Comparison of ENCODE assay signal across 28 mouse cellular contexts in the genomic region with DNA sequence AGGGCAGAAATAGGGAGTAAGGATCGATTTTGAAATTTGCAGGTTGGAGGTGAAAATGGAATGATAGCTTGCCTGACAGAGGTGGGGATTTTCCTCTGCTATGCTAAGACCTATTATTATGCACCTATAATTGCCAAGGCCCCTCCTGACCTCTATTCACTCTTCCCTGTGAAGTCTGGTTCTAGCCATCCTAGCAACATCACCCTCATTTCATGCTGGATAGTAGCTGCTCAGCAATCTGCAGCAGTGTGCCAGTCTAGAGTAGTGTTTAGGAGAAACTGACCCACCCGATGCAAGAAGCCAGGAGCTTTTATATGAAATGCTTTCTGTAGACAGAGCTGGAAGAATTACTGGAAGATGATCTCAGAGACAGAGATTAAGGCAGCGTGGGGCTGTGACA.
DNase-seq lines count a peak whose midpoint lies in the region; ATAC-seq and TF ChIP-seq lines count a peak whose summit lies in the region.
"Had no signal": no experiment of that assay in that cellular context is flagged by ENCODE, and none has a peak within 500 bp of the region (broad histone marks: within the 10 kb centered on the region; RNA-seq: fewer than 3 reads in every experiment).

No protein-coding gene starts in this region.

- peaks cover 7% of the 10 kb centered on the region; the same call in 1 of the 2 replicates for H3K4me1 ChIP-seq in forebrain, embryonic 11.5 days (replicated peaks; ENCODE audit: control insufficient read depth, insufficient read depth, low read length)
- peaks cover 15% of the 10 kb centered on the region; the same call in 1 of the 2 replicates for H3K4me1 ChIP-seq in forebrain, embryonic 13.5 days
- H3K4me1 ChIP-seq in forebrain, embryonic 14.5 days (ENCODE audit: control insufficient read depth, insufficient read depth, low read length): peaks cover 5% of the 10 kb centered on the region; the same call in 1 of the 2 replicates
- peaks cover 5% of the 10 kb centered on the region; the same call in 1 of the 2 replicates for H3K4me1 ChIP-seq in forebrain, postnatal 0 days (ENCODE audit: insufficient read depth)
- peaks cover 21% of the 10 kb centered on the region for H3K4me1 ChIP-seq in midbrain, embryonic 12.5 days
- no peaks in the 10 kb centered on the region for H3K4me1 ChIP-seq in midbrain, postnatal 0 days (ENCODE audit: insufficient read depth, low read length)
- peaks cover 11% of the 10 kb centered on the region; the same call in 1 of the 2 replicates for H3K4me1 ChIP-seq in midbrain, embryonic 14.5 days (ENCODE audit: control insufficient read depth, insufficient read depth, low read length)
- peaks cover 40% of the 10 kb centered on the region for H3K4me1 ChIP-seq in midbrain, embryonic 10.5 days
- H3K4me1 ChIP-seq: embryonic facial prominence, embryonic 13.5 days; embryonic facial prominence, embryonic 15.5 days had no signal

- H3K4me2 ChIP-seq in forebrain, embryonic 11.5 days (ENCODE audit: low read depth, low read length, severe bottlenecking): no peak overlapping the region
- H3K4me2 ChIP-seq in forebrain, embryonic 13.5 days: no peak overlapping the region
- no peak overlapping the region for H3K4me2 ChIP-seq in forebrain, embryonic 14.5 days (ENCODE audit: low read length)
- H3K4me2 ChIP-seq in forebrain, postnatal 0 days (ENCODE audit: low read depth): no peak overlapping the region
- no peak overlapping the region for H3K4me2 ChIP-seq in midbrain, embryonic 12.5 days (replicated peaks)
- no peak overlapping the region for H3K4me2 ChIP-seq in midbrain, postnatal 0 days (ENCODE audit: low read depth, low read length, poor library complexity, severe bottlenecking)
- H3K4me2 ChIP-seq in midbrain, embryonic 14.5 days (ENCODE audit: low read length): no peak overlapping the region
- H3K4me2 ChIP-seq: embryonic facial prominence, embryonic 13.5 days; embryonic facial prominence, embryonic 15.5 days had no signal

- 54% methylated on average over 3 of the region's 3 CpGs for WGBS in forebrain, embryonic 11.5 days
- WGBS in forebrain, embryonic 13.5 days: 27% methylated on average over 3 of the region's 3 CpGs
- WGBS in forebrain, embryonic 14.5 days: 28% methylated on average over 3 of the region's 3 CpGs
- 27% methylated on average over 3 of the region's 3 CpGs for WGBS in forebrain, postnatal 0 days
- WGBS in midbrain, embryonic 12.5 days: 51% methylated on average over 3 of the region's 3 CpGs
- WGBS in midbrain, postnatal 0 days: 43% methylated on average over 3 of the region's 3 CpGs
- 47% methylated on average over 3 of the region's 3 CpGs for WGBS in midbrain, embryonic 14.5 days
- 55% methylated on average over 3 of the region's 3 CpGs for WGBS in midbrain, embryonic 10.5 days

- no peak overlapping the region for H3K9ac ChIP-seq in forebrain, embryonic 11.5 days (ENCODE audit: low read length)
- no peak overlapping the region for H3K9ac ChIP-seq in forebrain, embryonic 13.5 days
- H3K9ac ChIP-seq in forebrain, embryonic 14.5 days (ENCODE audit: low read length): no peak overlapping the region
- no peak overlapping the region for H3K9ac ChIP-seq in forebrain, postnatal 0 days
- H3K9ac ChIP-seq in midbrain, embryonic 12.5 days (replicated peaks): no peak overlapping the region
- no peak overlapping the region for H3K9ac ChIP-seq in midbrain, postnatal 0 days (replicated peaks; ENCODE audit: low read length, poor library complexity, severe bottlenecking)
- H3K9ac ChIP-seq in midbrain, embryonic 14.5 days (replicated peaks; ENCODE audit: low read length): no peak overlapping the region
- H3K9ac ChIP-seq: embryonic facial prominence, embryonic 13.5 days; embryonic facial prominence, embryonic 15.5 days had no signal

- no peak overlapping the region for H3K27ac ChIP-seq in forebrain, embryonic 11.5 days (ENCODE audit: low read depth, low read length)
- no peak overlapping the region for H3K27ac ChIP-seq in forebrain, embryonic 13.5 days
- no peak overlapping the region for H3K27ac ChIP-seq in forebrain, embryonic 14.5 days (ENCODE audit: low read depth, low read length)
- no peak overlapping the region for H3K27ac ChIP-seq in forebrain, postnatal 0 days (ENCODE audit: low read depth, low read length)
- H3K27ac ChIP-seq in midbrain, embryonic 12.5 days (replicated peaks): 0 out of 2 replicates have a peak overlapping the region, but pooled peaks have one; percentile 2
- H3K27ac ChIP-seq in midbrain, postnatal 0 days (ENCODE audit: low read depth, low read length): no peak overlapping the region
- no peak overlapping the region for H3K27ac ChIP-seq in midbrain, embryonic 14.5 days (replicated peaks; ENCODE audit: low read depth, low read length)
- no peak overlapping the region for H3K27ac ChIP-seq in midbrain, embryonic 10.5 days (replicated peaks)
- H3K27ac ChIP-seq: embryonic facial prominence, embryonic 13.5 days; embryonic facial prominence, embryonic 15.5 days; forebrain, embryonic 10.5 days had no signal

- H3K36me3 ChIP-seq in forebrain, embryonic 11.5 days (ENCODE audit: control insufficient read depth, insufficient read depth, low read length): no peaks in the 10 kb centered on the region
- H3K36me3 ChIP-seq in forebrain, embryonic 13.5 days (ENCODE audit: poor library complexity, severe bottlenecking): no peaks in the 10 kb centered on the region
- no peaks in the 10 kb centered on the region for H3K36me3 ChIP-seq in forebrain, embryonic 14.5 days (ENCODE audit: control insufficient read depth, insufficient read depth, low read length)
- no peaks in the 10 kb centered on the region for H3K36me3 ChIP-seq in forebrain, postnatal 0 days (ENCODE audit: insufficient read depth)
- H3K36me3 ChIP-seq in midbrain, embryonic 12.5 days: no peaks in the 10 kb centered on the region
- H3K36me3 ChIP-seq in midbrain, postnatal 0 days (ENCODE audit: insufficient read depth, low read length): no peaks in the 10 kb centered on the region
- H3K36me3 ChIP-seq in midbrain, embryonic 14.5 days (ENCODE audit: control insufficient read depth, insufficient read depth, low read length): no peaks in the 10 kb centered on the region
- H3K36me3 ChIP-seq in midbrain, embryonic 10.5 days: no peaks in the 10 kb centered on the region
- H3K36me3 ChIP-seq: embryonic facial prominence, embryonic 13.5 days; embryonic facial prominence, embryonic 15.5 days; forebrain, embryonic 10.5 days; G1E had no signal

- ATAC-seq in forebrain, embryonic 11.5 days (replicated peaks; ENCODE audit: low FRiP score): 0 out of 2 replicates have a peak, but pooled peaks have one; percentile 25
- ATAC-seq in forebrain, embryonic 13.5 days: no peak; the same call in 1 of the 2 replicates
- ATAC-seq in forebrain, embryonic 14.5 days: no peak
- no peak for ATAC-seq in forebrain, postnatal 0 days
- 0 out of 2 replicates have a peak, but pooled peaks have one; percentile 23 for ATAC-seq in midbrain, embryonic 12.5 days (ENCODE audit: low FRiP score, low read depth)
- ATAC-seq in midbrain, postnatal 0 days (ENCODE audit: low FRiP score): no peak
- no peak for ATAC-seq in midbrain, embryonic 14.5 days (ENCODE audit: low FRiP score, low TSS enrichment)
- ATAC-seq: activated CD4-positive, CD25-positive, alpha-beta regulatory T cell, adult 4 months; CD4-positive, CD25-positive, alpha-beta regulatory T cell, adult 4 months; Patski had no signal

- H3K4me3 ChIP-seq in forebrain, embryonic 11.5 days (ENCODE audit: low read depth, low read length): no peak overlapping the region
- H3K4me3 ChIP-seq in forebrain, embryonic 13.5 days: no peak overlapping the region
- H3K4me3 ChIP-seq in forebrain, embryonic 14.5 days (ENCODE audit: low read depth, low read length): no peak overlapping the region
- no peak overlapping the region for H3K4me3 ChIP-seq in forebrain, postnatal 0 days (ENCODE audit: low read depth, low read length)
- H3K4me3 ChIP-seq in midbrain, embryonic 12.5 days: no peak overlapping the region
- H3K4me3 ChIP-seq in midbrain, postnatal 0 days (ENCODE audit: low read depth, low read length): no peak overlapping the region
- no peak overlapping the region for H3K4me3 ChIP-seq in midbrain, embryonic 14.5 days (replicated peaks; ENCODE audit: low read depth, low read length)
- H3K4me3 ChIP-seq in midbrain, embryonic 10.5 days: no peak overlapping the region
- H3K4me3 ChIP-seq: embryonic facial prominence, embryonic 13.5 days; embryonic facial prominence, embryonic 15.5 days; erythroblast, embryonic 14.5 days; forebrain, embryonic 10.5 days had no signal

- DNase-seq in forebrain, embryonic 11.5 days (ENCODE audit: low spot score): no peak
- peak; percentile 11 for DNase-seq in forebrain, embryonic 14.5 days (ENCODE audit: low spot score)
- DNase-seq in forebrain, postnatal 0 days: no peak
- DNase-seq in midbrain, postnatal 0 days (ENCODE audit: low spot score): no peak
- DNase-seq in midbrain, embryonic 14.5 days: peak; percentile 22
- DNase-seq in midbrain, embryonic 10.5 days (ENCODE audit: low spot score): no peak
- DNase-seq: adrenal gland, adult 8-10 months; adrenal gland, postnatal 14 days; adrenal gland, postnatal 36 days; B cell, adult 2 months; cerebellum, adult 11 months; cerebellum, adult 18-20 months; cerebellum, adult 8-10 months; cerebellum, adult 9-11 months; cerebellum, postnatal 14 days; cerebellum, postnatal 36 days; embryo, embryonic 11 days had no signal

- H3K27me3 ChIP-seq in forebrain, embryonic 11.5 days (ENCODE audit: control insufficient read depth, insufficient read depth, low read length): no peaks in the 10 kb centered on the region
- no peaks in the 10 kb centered on the region for H3K27me3 ChIP-seq in forebrain, embryonic 13.5 days
- H3K27me3 ChIP-seq in forebrain, embryonic 14.5 days (replicated peaks; ENCODE audit: control insufficient read depth, insufficient read depth, low read length): no peaks in the 10 kb centered on the region
- H3K27me3 ChIP-seq in forebrain, postnatal 0 days (ENCODE audit: insufficient read depth, low read length): no peaks in the 10 kb centered on the region
- H3K27me3 ChIP-seq in midbrain, embryonic 12.5 days: no peaks in the 10 kb centered on the region
- H3K27me3 ChIP-seq in midbrain, postnatal 0 days (ENCODE audit: insufficient read depth, low read length): no peaks in the 10 kb centered on the region
- H3K27me3 ChIP-seq in midbrain, embryonic 14.5 days (ENCODE audit: control insufficient read depth, insufficient read depth, low read length): no peaks in the 10 kb centered on the region
- peaks cover 35% of the 10 kb centered on the region; the same call in 1 of the 2 replicates for H3K27me3 ChIP-seq in midbrain, embryonic 10.5 days (ENCODE audit: low read depth, poor library complexity, severe bottlenecking)
- H3K27me3 ChIP-seq: CH12.LX; embryonic facial prominence, embryonic 13.5 days; embryonic facial prominence, embryonic 15.5 days; Patski had no signal

- no peak for TF ChIP-seq CTCF in forebrain, postnatal 0 days (IDR thresholded peaks at IDR 0.05; ENCODE audit: low read depth)
- TF ChIP-seq CTCF in midbrain, postnatal 0 days (IDR thresholded peaks at IDR 0.05): no peak

- no peaks in the 10 kb centered on the region for H3K9me3 ChIP-seq in forebrain, embryonic 11.5 days (ENCODE audit: control insufficient read depth, low read length)
- no peaks in the 10 kb centered on the region for H3K9me3 ChIP-seq in forebrain, embryonic 13.5 days (replicated peaks)
- H3K9me3 ChIP-seq in forebrain, embryonic 14.5 days (replicated peaks; ENCODE audit: control insufficient read depth, low read length): no peaks in the 10 kb centered on the region
- no peaks in the 10 kb centered on the region for H3K9me3 ChIP-seq in forebrain, postnatal 0 days (ENCODE audit: low read length)
- H3K9me3 ChIP-seq in midbrain, embryonic 12.5 days: no peaks in the 10 kb centered on the region
- no peaks in the 10 kb centered on the region for H3K9me3 ChIP-seq in midbrain, postnatal 0 days (ENCODE audit: low read length)
- H3K9me3 ChIP-seq in midbrain, embryonic 14.5 days (ENCODE audit: control insufficient read depth, low read length): no peaks in the 10 kb centered on the region
- no peaks in the 10 kb centered on the region for H3K9me3 ChIP-seq in midbrain, embryonic 10.5 days (replicated peaks)
- H3K9me3 ChIP-seq: embryonic facial prominence, embryonic 13.5 days; embryonic facial prominence, embryonic 15.5 days; forebrain, embryonic 10.5 days; G1E had no signal

Comparison
In these comparisons a context has a peak if more than half of its experiments do, and no peak if none do; other contexts are left out.
1. ATAC-seq: peak in forebrain, embryonic 11.5 days (single experiment) and midbrain, embryonic 12.5 days (single experiment); none in forebrain, embryonic 13.5 days (single experiment), forebrain, embryonic 14.5 days (single experiment), forebrain, postnatal 0 days (single experiment), midbrain, postnatal 0 days (single experiment) and midbrain, embryonic 14.5 days (single experiment).
2. DNase-seq: peak in forebrain, embryonic 14.5 days (single experiment) and midbrain, embryonic 14.5 days (single experiment); none in forebrain, embryonic 11.5 days (single experiment), forebrain, postnatal 0 days (single experiment), midbrain, postnatal 0 days (single experiment) and midbrain, embryonic 10.5 days (single experiment).